Mouse (Mus musculus): ENCODE measurements around the gene Ccer1.

DNA sequence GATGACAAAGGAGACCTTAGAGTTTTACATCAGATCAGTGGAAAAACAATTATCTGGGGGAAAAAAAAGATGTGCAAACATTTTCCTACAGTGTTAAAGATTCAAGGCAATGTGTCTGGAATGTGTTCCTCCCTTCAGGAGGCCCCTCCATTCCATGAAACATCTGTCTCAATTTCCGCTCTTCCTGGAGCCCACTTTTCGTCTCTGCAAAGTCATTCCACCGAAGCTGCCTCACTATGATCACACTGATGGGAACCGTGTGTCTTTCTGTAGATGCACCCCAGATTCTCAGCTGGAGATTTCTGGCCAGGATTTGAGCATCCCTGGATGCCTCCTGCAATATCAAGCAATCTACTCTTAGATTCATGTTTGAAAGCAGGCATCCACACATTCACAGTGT, 24.2 kb upstream of the Ccer1 start:
- no peak for TF ChIP-seq CTCF (IDR thresholded peaks at IDR 0.05; ENCODE audit: control insufficient read depth, insufficient read depth, insufficient read length)
- TF ChIP-seq MYOG (IDR thresholded peaks at IDR 0.05; ENCODE audit: control insufficient read depth, extremely low read depth, insufficient read length): no peak

All from C2C12 (cell line).